ENCODE assay signal across 8 mouse cellular contexts in genomic region chr1:164366156-164367128, GRCm38 (mm10). TPM values are rescaled to one million over a fixed set of nuclear protein-coding genes. Genes with fewer than 3 reads are reported as not detected.
DNase-seq lines count a peak whose midpoint lies in the region; ATAC-seq and TF ChIP-seq lines count a peak whose summit lies in the region.

No protein-coding gene starts in this region.

- no peak overlapping the region for H3K4me3 ChIP-seq in MEL (ENCODE audit: control insufficient read depth in 1 of 2, insufficient read depth in 1 of 2, low read depth in 2 of 2, low read length in 2 of 2)
- no peak overlapping the region for H3K4me3 ChIP-seq in cerebellum, adult 2 months (replicated peaks; ENCODE audit: insufficient read depth, low read depth, low read length)
- H3K4me3 ChIP-seq in hindbrain, embryonic 11.5 days (ENCODE audit: low read depth, low read length): no peak overlapping the region
- H3K4me3 ChIP-seq in lung, embryonic 14.5 days (ENCODE audit: low read depth, low read length): no peak overlapping the region
- H3K4me3 ChIP-seq in thymus, adult 2 months (ENCODE audit: control insufficient read depth, insufficient read depth, low read length): no peak overlapping the region

- H3K4me2 ChIP-seq in hindbrain, embryonic 11.5 days (replicated peaks; ENCODE audit: low read depth, low read length): no peak overlapping the region
- no peak overlapping the region for H3K4me2 ChIP-seq in lung, embryonic 14.5 days

- H3K36me3 ChIP-seq in MEL (ENCODE audit: control insufficient read depth in 1 of 2, insufficient read depth in 2 of 2, low read length in 2 of 2): no peaks in the 10 kb centered on the region
- no peaks in the 10 kb centered on the region for H3K36me3 ChIP-seq in hindbrain, embryonic 11.5 days (ENCODE audit: control insufficient read depth, insufficient read depth, low read length)
- H3K36me3 ChIP-seq in lung, embryonic 14.5 days (ENCODE audit: insufficient read depth): no peaks in the 10 kb centered on the region
- no peaks in the 10 kb centered on the region for H3K36me3 ChIP-seq in thymus, adult 2 months (ENCODE audit: control insufficient read depth, insufficient read depth, low read length)

- TF ChIP-seq RAD21 in MEL (IDR thresholded peaks at IDR 0.05; ENCODE audit: low read depth, low read length): peak; percentile 61

- no peaks in the 10 kb centered on the region for H3K27me3 ChIP-seq in MEL (ENCODE audit: control insufficient read depth in 1 of 2, insufficient read depth in 2 of 2, low read length in 2 of 2)
- no peaks in the 10 kb centered on the region for H3K27me3 ChIP-seq in cerebellum, adult 2 months (ENCODE audit: control insufficient read depth, insufficient read depth, low read length)
- H3K27me3 ChIP-seq in hindbrain, embryonic 11.5 days (ENCODE audit: control insufficient read depth, insufficient read depth, low read length): no peaks in the 10 kb centered on the region
- H3K27me3 ChIP-seq in lung, embryonic 14.5 days (ENCODE audit: insufficient read depth, low read length): no peaks in the 10 kb centered on the region
- H3K27me3 ChIP-seq in thymus, adult 2 months (ENCODE audit: control insufficient read depth, insufficient read depth, low read length): no peaks in the 10 kb centered on the region

- no peak for TF ChIP-seq EP300 in MEL (IDR thresholded peaks at IDR 0.05; ENCODE audit: low read depth in 1 of 2, low read length in 2 of 2)

- no peaks in the 10 kb centered on the region for H3K9me3 ChIP-seq in MEL (replicated peaks; ENCODE audit: insufficient read depth, low read length)
- H3K9me3 ChIP-seq in hindbrain, embryonic 11.5 days (ENCODE audit: control insufficient read depth, low read length): no peaks in the 10 kb centered on the region
- H3K9me3 ChIP-seq in lung, embryonic 14.5 days (ENCODE audit: low read depth, low read length): no peaks in the 10 kb centered on the region

- TF ChIP-seq POLR2A in MEL (IDR thresholded peaks at IDR 0.05; ENCODE audit: control insufficient read depth in 1 of 2, insufficient read depth in 1 of 2, low read depth in 1 of 2, low read length in 2 of 2, poor library complexity in 1 of 2): no peak
- TF ChIP-seq POLR2A in cerebellum, adult 2 months (IDR thresholded peaks at IDR 0.05; ENCODE audit: borderline replicate concordance, insufficient read depth, low read length): no peak
- no peak for TF ChIP-seq POLR2A in thymus, adult 2 months (IDR thresholded peaks at IDR 0.05; ENCODE audit: control insufficient read depth, extremely low read depth, insufficient read depth, low read length, poor library complexity)

- no peaks in the 10 kb centered on the region for H3K79me2 ChIP-seq in MEL (ENCODE audit: control insufficient read depth, insufficient read depth, low read length, poor library complexity)

- no peak overlapping the region for H3K9ac ChIP-seq in MEL (ENCODE audit: control insufficient read depth, low read depth, low read length, poor library complexity, severe bottlenecking)
- no peak overlapping the region for H3K9ac ChIP-seq in hindbrain, embryonic 11.5 days (ENCODE audit: low read depth, low read length)
- no peak overlapping the region for H3K9ac ChIP-seq in lung, embryonic 14.5 days

- peak; percentile 86 for ATAC-seq in hindbrain, embryonic 11.5 days (ENCODE audit: low FRiP score)
- ATAC-seq in lung, embryonic 14.5 days (ENCODE audit: insufficient read depth): peak; percentile 79; the same call in 1 of the 2 replicates

- TF ChIP-seq CTCF in MEL (IDR thresholded peaks at IDR 0.05 in 2 of 3, conservative IDR thresholded peaks at IDR 0.05 in 1 of 3; ENCODE audit: control insufficient read depth in 1 of 3, insufficient read depth in 1 of 3, low read depth in 2 of 3, low read length in 3 of 3, poor library complexity in 1 of 3, severe bottlenecking in 1 of 3): peak; percentile 43 to 68 (median 60)
- TF ChIP-seq CTCF in cerebellum, adult 2 months (IDR thresholded peaks at IDR 0.05; ENCODE audit: borderline replicate concordance, insufficient read depth, low read depth, low read length): peak; percentile 82
- TF ChIP-seq CTCF in lung, embryonic 14.5 days (IDR thresholded peaks at IDR 0.05; ENCODE audit: low read depth): peak; percentile 82
- peak; percentile 76; the same call in 1 of the 2 replicates for TF ChIP-seq CTCF in thymus, adult 2 months (IDR thresholded peaks at IDR 0.05; ENCODE audit: borderline replicate concordance, control insufficient read depth, extremely low read depth, insufficient read depth, low read length, poor library complexity)

- H3K27ac ChIP-seq in MEL (ENCODE audit: control insufficient read depth, low read depth, low read length): no peak overlapping the region
- H3K27ac ChIP-seq in cerebellum, adult 2 months (ENCODE audit: insufficient read depth, low read length): no peak overlapping the region
- no peak overlapping the region for H3K27ac ChIP-seq in hindbrain, embryonic 11.5 days (ENCODE audit: low read depth, low read length)
- no peak overlapping the region for H3K27ac ChIP-seq in lung, embryonic 14.5 days (ENCODE audit: low read depth)
- H3K27ac ChIP-seq in thymus, adult 2 months (ENCODE audit: control insufficient read depth, insufficient read depth, low read length): no peak overlapping the region

- 74% methylated on average over 12 of the region's 12 CpGs for WGBS in cerebellum, adult 2 months
- WGBS in hindbrain, embryonic 11.5 days: 77% methylated on average over 12 of the region's 12 CpGs
- 69% methylated on average over 12 of the region's 12 CpGs for WGBS in lung, embryonic 14.5 days
- 81% methylated on average over 12 of the region's 12 CpGs for WGBS in thymus, adult 2 months

- H3K4me1 ChIP-seq in MEL (ENCODE audit: control insufficient read depth in 1 of 2, insufficient read depth in 2 of 2, low read length in 2 of 2): no peaks in the 10 kb centered on the region
- no peaks in the 10 kb centered on the region for H3K4me1 ChIP-seq in cerebellum, adult 2 months (ENCODE audit: control insufficient read depth, insufficient read depth, low read length)
- no peaks in the 10 kb centered on the region for H3K4me1 ChIP-seq in hindbrain, embryonic 11.5 days (replicated peaks; ENCODE audit: control insufficient read depth, insufficient read depth, low read length)
- no peaks in the 10 kb centered on the region for H3K4me1 ChIP-seq in lung, embryonic 14.5 days (ENCODE audit: insufficient read depth)
- no peaks in the 10 kb centered on the region for H3K4me1 ChIP-seq in thymus, adult 2 months (replicated peaks; ENCODE audit: control insufficient read depth, insufficient read depth, low read length)

- DNase-seq in MEL (ENCODE audit: low read depth, low spot score): peak; percentile 64
- peak; percentile 63 to 76 for DNase-seq in cerebellum, adult 2 months
- peak; percentile 41 for DNase-seq in forelimb bud, embryonic 11.5 days (ENCODE audit: low read depth, low spot score)
- DNase-seq in hindbrain, embryonic 11.5 days (ENCODE audit: low spot score): peak; percentile 76
- DNase-seq in layer of hippocampus, adult 9-10 months (ENCODE audit: low spot score): peak; percentile 54
- peak; percentile 82 for DNase-seq in lung, embryonic 14.5 days
- peak; percentile 31 for DNase-seq in ovary, postnatal 10 days (ENCODE audit: low spot score)
- peak; percentile 82 for DNase-seq in thymus, adult 2 months

TF ChIP-seq in MEL, 35 proteins besides CTCF, POLR2A, EP300 and RAD21:
- TF ChIP-seq TCF12 (IDR thresholded peaks at IDR 0.05; ENCODE audit: low read depth, low read length): no peak
- TF ChIP-seq TAL1 (IDR thresholded peaks at IDR 0.05; ENCODE audit: low read length): no peak
- TF ChIP-seq ZC3H11A (IDR thresholded peaks at IDR 0.05; ENCODE audit: low read depth, low read length): peak; percentile 35; the same call in 1 of the 2 replicates
- peak; percentile 64 for TF ChIP-seq SMC3 (IDR thresholded peaks at IDR 0.05; ENCODE audit: low read depth, low read length)
- no peak for TF ChIP-seq MAX (IDR thresholded peaks at IDR 0.05; ENCODE audit: low read length)
- no peak for TF ChIP-seq NELFE (IDR thresholded peaks at IDR 0.05; ENCODE audit: low read depth, low read length)
- TF ChIP-seq MYB (IDR thresholded peaks at IDR 0.05; ENCODE audit: low read depth, low read length): no peak
- TF ChIP-seq KAT2A (conservative IDR thresholded peaks at IDR 0.05; ENCODE audit: low read depth, low read length): no peak
- no peak for TF ChIP-seq TBP (IDR thresholded peaks at IDR 0.05; ENCODE audit: low read depth, low read length)
- TF ChIP-seq MEF2A (IDR thresholded peaks at IDR 0.05; ENCODE audit: extremely low read depth, insufficient replicate concordance, low read depth, low read length, poor library complexity, severe bottlenecking): no peak
- no peak for TF ChIP-seq USF2 (IDR thresholded peaks at IDR 0.05; ENCODE audit: borderline replicate concordance in 1 of 2, insufficient read depth in 1 of 2, low read depth in 1 of 2, low read length in 2 of 2)
- no peak for TF ChIP-seq GABPA (IDR thresholded peaks at IDR 0.05; ENCODE audit: low read depth, low read length)

RNA-seq across cellular contexts. Expression of gene Blzf1, which starts 59.2 kb away (rescaled TPM):
- 14.1 and 18.2 TPM in 2 replicates for total RNA-seq in MEL (2012; rRNA removed)
- polyA plus RNA-seq in MEL (2012; ENCODE audit: insufficient read depth in 1 of 2, insufficient read length in 2 of 2, low read depth in 1 of 2, low replicate concordance in 2 of 2, missing spikeins in 1 of 2): 10 to 100 TPM in 1 of 2 experiments, not detected in 1; 17.1 TPM
- 19.2 and 20.6 TPM in 2 replicates for polyA plus RNA-seq in cerebellum, adult 2 months (2012; rRNA removed)
- polyA plus RNA-seq in hindbrain, embryonic 11.5 days (2014; fragmentation: Nextera tagmentation; extraction: Ambion mirVana): 28.8 and 30.8 TPM in 2 replicates
- polyA plus RNA-seq in lung, embryonic 14.5 days (2014; fragmentation: Nextera tagmentation; extraction: Ambion mirVana): 23.9 and 27.8 TPM in 2 replicates
- polyA plus RNA-seq in thymus, adult 2 months (2012; rRNA removed): 3.4 and 3.6 TPM in 2 replicates

Comparison
In these comparisons a context has a peak if more than half of its experiments do, and no peak if none do; other contexts are left out.
1. DNase-seq: peak in every context shown above with its lines; median percentile 82 in lung, embryonic 14.5 days; 82 in thymus, adult 2 months; 76 in hindbrain, embryonic 11.5 days; 70 in cerebellum, adult 2 months; 64 in MEL; 54 in layer of hippocampus, adult 9-10 months; 41 in forelimb bud, embryonic 11.5 days; 31 in ovary, postnatal 10 days.